Mouse (Mus musculus) monocyte, adult 5-6 weeks (primary cell): ENCODE results near the gene Gm13757. TPM values are rescaled to one million over a fixed set of nuclear protein-coding genes. Genes with fewer than 3 reads are reported as not detected.
"Not testable (repeated sequence)": the region's sequence is repeated elsewhere in the genome, so short reads cannot be mapped to it uniquely, and the experiment has no call there.

Experiments used
- ATAC-seq: fragments of 153-309, 156-312 bp; replicated peaks from 2 replicates; pipeline ENCODE4 v1.8.0; 2017; ENCODE audit warnings: mild to moderate bottlenecking; ENCODE audit not compliant: low TSS enrichment, insufficient number of reproducible peaks, severe bottlenecking, poor library complexity, low FRiP score
- total RNA-seq: library from RNA; stranded (forward); fragments of 200-1000, 200-491, 200-594 nt; gene quantifications from 3 replicates; pipeline ENCODE4 v1.2.3, GENCODE M21; 2017

Gene Gm13757
- not detected in 3 replicates for total RNA-seq

- no peak for ATAC-seq
Observed at GRCm38 (mm10) chr2:88449031-88449430, at the start of gene Gm13757. Gm13757 (minus strand) TSS chr2:88449131.

- no peak for ATAC-seq
Observed at GRCm38 (mm10) chr2:88493020-88493419, 44.1 kb upstream of the Gm13757 start, which contains the start of gene Olfr1185-ps1. Olfr1185-ps1 (plus strand) TSS chr2:88493320.

DNA sequence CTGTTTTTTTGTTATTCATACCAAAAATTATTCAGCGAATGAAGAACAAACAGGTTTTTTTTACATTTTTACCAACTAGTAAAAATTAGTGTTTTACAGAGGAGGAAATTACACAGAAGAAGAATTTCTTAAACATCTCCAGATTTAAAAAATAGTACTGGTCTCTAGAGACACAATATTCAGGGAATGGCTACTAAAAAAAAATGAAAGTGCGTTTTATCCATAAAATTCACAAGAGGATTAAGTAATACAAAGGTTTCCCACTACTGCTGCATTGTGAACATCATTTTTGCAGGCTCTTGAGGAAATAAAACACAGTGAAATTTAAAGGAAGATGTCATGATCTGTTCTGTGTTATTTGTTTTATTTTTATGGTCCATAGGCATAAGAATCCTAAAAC, 34.4 kb upstream of the Gm13757 start, which contains the start of gene Olfr1184:
Gene Olfr1184, plus strand, starts transcription at position 301 of the 400 bp plus-strand sequence.
- ATAC-seq: no peak

DNA sequence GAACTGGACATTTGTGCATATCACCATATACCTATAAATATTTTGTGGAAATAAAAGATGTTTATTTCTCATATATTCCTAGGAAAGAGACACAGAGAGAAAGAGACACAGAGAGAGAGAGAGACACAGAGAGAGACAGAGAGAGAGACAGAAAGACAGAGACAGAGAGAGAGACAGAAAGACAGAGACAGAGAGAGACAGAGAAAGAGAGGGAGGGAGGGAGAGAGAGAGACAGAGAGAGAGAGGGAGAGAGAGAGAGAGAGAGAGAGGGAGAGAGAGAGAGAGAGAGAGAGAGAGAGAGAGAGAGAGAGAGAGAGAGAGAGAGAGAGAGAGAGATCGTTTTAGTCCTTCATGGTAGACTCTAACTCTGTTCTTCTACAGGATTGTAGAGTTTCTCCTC, 5.6 kb upstream of the Gm13757 start, which contains the start of gene Olfr1183:
Gene Olfr1183, plus strand, starts transcription at position 301 of the 400 bp plus-strand sequence.
- ATAC-seq: not testable (repeated sequence)

DNA sequence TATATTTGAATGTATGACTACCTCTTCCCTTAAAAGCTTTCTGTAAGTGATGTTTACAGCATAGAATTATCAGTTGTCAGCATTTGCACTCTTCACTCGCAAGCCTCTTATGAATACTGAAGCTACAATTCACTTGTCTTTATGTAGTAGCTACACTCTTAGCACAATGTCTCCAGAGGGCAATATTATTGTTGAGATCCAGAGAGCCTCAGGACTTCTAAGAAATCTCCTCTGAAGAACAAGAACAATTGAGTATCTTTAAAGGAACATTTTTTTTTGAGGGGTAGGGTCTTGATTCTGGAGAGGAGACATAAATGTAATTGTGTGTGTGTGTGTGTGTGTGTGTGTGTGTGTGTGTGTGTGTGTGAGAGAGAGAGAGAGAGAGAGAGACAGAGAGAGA, 22.9 kb downstream of the Gm13757 start, which contains the start of gene Olfr1181:
Gene Olfr1181, minus strand, starts transcription at position 101 of the 400 bp plus-strand sequence.
- no peak for ATAC-seq

GRCm38 (mm10) chr2:88419051-88419450, 29.9 kb downstream of the Gm13757 start, which contains the start of gene Olfr1180:
Olfr1180 (minus strand) TSS chr2:88419151.
- ATAC-seq: no peak

DNA sequence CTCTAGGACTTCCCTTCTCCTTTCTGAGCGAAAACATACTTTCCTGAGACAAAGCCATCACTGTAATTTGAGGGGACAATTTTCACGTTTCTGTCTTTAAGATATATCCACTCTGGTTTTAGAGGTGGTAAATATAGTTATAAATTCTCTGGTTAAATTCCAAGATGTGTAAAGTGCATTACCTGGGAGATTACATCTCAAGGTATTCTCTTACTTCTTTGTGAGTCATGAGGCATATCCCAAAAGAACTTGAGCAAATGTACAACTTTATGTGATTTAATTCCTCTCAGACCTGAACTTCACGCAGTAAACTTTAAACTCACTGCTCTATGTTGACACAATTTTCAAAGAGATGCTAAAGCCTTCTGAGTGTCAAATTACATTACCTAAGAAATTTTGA, 42.6 kb downstream of the Gm13757 start, which contains the start of gene Olfr1179:
Gene Olfr1179, minus strand, starts transcription at position 101 of the 400 bp plus-strand sequence.
- no peak for ATAC-seq

Other genes starting within 250 kb of the Gm13757 start
- not detected in 3 replicates for gene Olfr1170, start 220.8 kb downstream of the Gm13757 start, total RNA-seq
- gene Olfr1173, start 169.3 kb downstream of the Gm13757 start, total RNA-seq: 0.53 TPM in 1 of 3 replicates, not detected in the others
- gene Olfr1174-ps, start 134.0 kb downstream of the Gm13757 start, total RNA-seq: not detected in 3 replicates
- gene Olfr1175-ps, start 121.9 kb downstream of the Gm13757 start, total RNA-seq: 0.19 TPM in 1 of 3 replicates, not detected in the others
- not detected in 3 replicates for gene Olfr1176, start 112.4 kb downstream of the Gm13757 start, total RNA-seq
- gene Olfr1177-ps, start 102.6 kb downstream of the Gm13757 start, total RNA-seq: not detected in 3 replicates
- not detected in 3 replicates for gene Olfr1178, start 62.1 kb downstream of the Gm13757 start, total RNA-seq
- not detected in 3 replicates for gene Olfr1179, start 42.7 kb downstream of the Gm13757 start, total RNA-seq
- gene Olfr1180, start 30.0 kb downstream of the Gm13757 start, total RNA-seq: not detected in 3 replicates
- gene Olfr1181, start 23.0 kb downstream of the Gm13757 start, total RNA-seq: not detected in 3 replicates
- 0.19 TPM in 1 of 3 replicates, not detected in the others for gene Olfr1183, start 5.7 kb upstream of the Gm13757 start, total RNA-seq
- gene Olfr1184, start 34.5 kb upstream of the Gm13757 start, total RNA-seq: not detected in 3 replicates
- gene Olfr1185-ps1, start 44.2 kb upstream of the Gm13757 start, total RNA-seq: not detected in 3 replicates
- gene Olfr1186, start 69.4 kb upstream of the Gm13757 start, total RNA-seq: not detected in 3 replicates
- gene Olfr1188, start 107.8 kb upstream of the Gm13757 start, total RNA-seq: not detected in 3 replicates
- not detected in 3 replicates for gene Olfr1189, start 137.3 kb upstream of the Gm13757 start, total RNA-seq
- not detected in 3 replicates for gene Olfr1191-ps1, start 191.4 kb upstream of the Gm13757 start, total RNA-seq
- not detected in 3 replicates for gene Olfr1192-ps1, start 199.4 kb upstream of the Gm13757 start, total RNA-seq
- not detected in 3 replicates for gene Olfr1193, start 226.5 kb upstream of the Gm13757 start, total RNA-seq
- not detected in 3 replicates for gene Olfr1195, start 240.1 kb upstream of the Gm13757 start, total RNA-seq